Mouse (Mus musculus) mouse trophoblast stem cell (cell line): Measurements from ENCODE around the gene Tspan5.

Experiments used
- in situ Hi-C, 2 experiments: fragments of 300-500 bp; cut with MseI, MboI; formaldehyde crosslinking; loops; 2 replicates in 1 of 2; 3 replicates in 1 of 2; pipeline ENCODE4 v1.15.1; 2025

The Tspan5 gene

GRCm38 (mm10) chr3:138876418-138876817 lies 134.4 kb downstream of the Tspan5 start:
- in situ Hi-C loops, result no loop called here

- in situ Hi-C loops, result no loop called here
Measured at GRCm38 (mm10) chr3:138876931-138877361, 135.0 kb downstream of the Tspan5 start.

- in situ Hi-C loops, result no loop called here
Measured at GRCm38 (mm10) chr3:138877741-138878140, 135.7 kb downstream of the Tspan5 start.

- in situ Hi-C loops, result no loop called here
Measured at GRCm38 (mm10) chr3:138880999-138881724, 139.2 kb downstream of the Tspan5 start.

GRCm38 (mm10) chr3:138881725-138882347 lies 139.8 kb downstream of the Tspan5 start:
- in situ Hi-C loops, result no loop called here

GRCm38 (mm10) chr3:138886121-138886520 lies 144.1 kb downstream of the Tspan5 start:
- in situ Hi-C loops, result no loop called here

GRCm38 (mm10) chr3:138889214-138889613 lies 147.2 kb downstream of the Tspan5 start:
- in situ Hi-C loops, result no loop called here

- in situ Hi-C loops, result no loop called here
Measured at GRCm38 (mm10) chr3:138889769-138890295, 147.8 kb downstream of the Tspan5 start.

GRCm38 (mm10) chr3:138893520-138893919 lies 151.5 kb downstream of the Tspan5 start:
- in situ Hi-C loops, result no loop called here

GRCm38 (mm10) chr3:138897500-138897899 lies 155.5 kb downstream of the Tspan5 start:
- in situ Hi-C loops, result no loop called here

GRCm38 (mm10) chr3:138898055-138898454 lies 156.1 kb downstream of the Tspan5 start:
- in situ Hi-C loops, result no loop called here

- in situ Hi-C loops, result loop anchor here in 1 of 2 experiments (10.0 kb wide), 1 partner anchor 256 kb away; no protein-coding TSS in a partner anchor
Measured at GRCm38 (mm10) chr3:138900571-138901141, 158.7 kb downstream of the Tspan5 start.

- in situ Hi-C loops, result loop anchor here (5.0 to 10.0 kb wide), 2 partner anchors 261 to 263 kb away; no protein-coding TSS in a partner anchor
Measured at GRCm38 (mm10) chr3:138905678-138906077, 163.7 kb downstream of the Tspan5 start.

GRCm38 (mm10) chr3:138906112-138906880 lies 164.3 kb downstream of the Tspan5 start:
- in situ Hi-C loops, result loop anchor here (5.0 to 10.0 kb wide), 2 partner anchors 261 to 264 kb away; no protein-coding TSS in a partner anchor

- in situ Hi-C loops, result loop anchor here (5.0 to 10.0 kb wide), 2 partner anchors 265 to 267 kb away; no protein-coding TSS in a partner anchor
Measured at GRCm38 (mm10) chr3:138909313-138909712, 167.3 kb downstream of the Tspan5 start.

GRCm38 (mm10) chr3:138912504-138912903 lies 170.5 kb downstream of the Tspan5 start:
- in situ Hi-C loops, result no loop called here

GRCm38 (mm10) chr3:138914626-138915288 lies 172.8 kb downstream of the Tspan5 start:
- in situ Hi-C loops, result no loop called here

GRCm38 (mm10) chr3:138916591-138916990 lies 174.6 kb downstream of the Tspan5 start:
- in situ Hi-C loops, result no loop called here

GRCm38 (mm10) chr3:138917016-138917415 lies 175.0 kb downstream of the Tspan5 start:
- in situ Hi-C loops, result no loop called here

- in situ Hi-C loops, result no loop called here
Measured at GRCm38 (mm10) chr3:138918241-138918640, 176.2 kb downstream of the Tspan5 start.

GRCm38 (mm10) chr3:138926161-138926560 lies 184.2 kb downstream of the Tspan5 start:
- in situ Hi-C loops, result no loop called here
